Mouse (Mus musculus) common myeloid progenitor, adult 5-6 weeks (primary cell): Measurements from ENCODE around the gene Vcan. TPM values are rescaled to one million over a fixed set of nuclear protein-coding genes. Genes with fewer than 3 reads are reported as not detected.

Experiments used
- ATAC-seq: replicated peaks from 2 replicates; pipeline ENCODE4 v1.8.0; 2016; ENCODE audit warnings: low read depth, mild to moderate bottlenecking, moderate TSS enrichment, inconsistent platforms; ENCODE audit not compliant: poor library complexity, severe bottlenecking
- total RNA-seq: library from RNA; stranded (forward); fragments of 200-1000, 187-1606 nt; gene quantifications from 2 replicates; pipeline ENCODE4 v1.2.3, GENCODE M21; 2017

Vcan gene
- total RNA-seq, 1 experiment from 2014 or later = 0.18 TPM

GRCm38 (mm10) chr13:89735111-89735510, 7.2 kb downstream of the Vcan start:
- no peak for ATAC-seq

GRCm38 (mm10) chr13:89726492-89726891, 15.8 kb downstream of the Vcan start:
- ATAC-seq = no peak

GRCm38 (mm10) chr13:89720497-89720896, 21.8 kb downstream of the Vcan start:
- ATAC-seq = no peak

GRCm38 (mm10) chr13:89709497-89710201, 32.7 kb downstream of the Vcan start:
- no peak for ATAC-seq

DNA sequence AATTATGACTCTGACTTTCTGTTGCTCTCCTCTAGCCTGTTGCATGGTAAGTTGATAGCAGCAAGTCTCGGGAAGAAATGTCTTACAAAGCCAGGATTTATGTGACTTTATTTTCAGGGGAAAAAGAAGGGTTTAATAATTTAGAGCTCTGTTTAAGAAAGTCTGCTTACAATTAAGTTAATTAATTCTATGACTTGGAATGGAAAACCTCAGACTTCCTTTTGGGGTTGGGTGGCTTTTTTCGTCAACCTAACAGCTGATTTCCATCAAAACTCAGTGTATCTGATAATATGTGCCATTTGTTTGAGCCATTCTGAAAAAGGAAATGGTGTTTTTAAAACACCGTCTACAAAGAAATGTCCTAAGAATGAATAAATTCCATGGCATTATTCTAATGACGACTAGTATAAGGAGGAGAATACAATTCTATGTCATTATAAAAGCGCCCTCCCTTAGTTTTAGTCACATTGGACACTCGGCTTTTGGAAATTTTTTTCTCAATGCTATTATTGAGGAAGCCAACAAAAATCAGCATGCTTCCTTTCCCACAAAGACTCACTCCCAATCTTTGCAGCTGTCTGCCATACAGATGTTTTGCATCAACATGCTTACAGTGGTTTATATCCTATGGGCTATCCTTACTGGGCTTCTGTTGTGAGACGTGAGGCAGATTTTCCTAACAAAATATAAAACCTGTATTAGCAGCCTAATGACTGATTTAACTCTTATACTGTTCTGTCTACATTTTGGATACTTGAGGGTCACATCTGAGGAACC, 34.0 kb downstream of the Vcan start:
- ATAC-seq = no peak

DNA sequence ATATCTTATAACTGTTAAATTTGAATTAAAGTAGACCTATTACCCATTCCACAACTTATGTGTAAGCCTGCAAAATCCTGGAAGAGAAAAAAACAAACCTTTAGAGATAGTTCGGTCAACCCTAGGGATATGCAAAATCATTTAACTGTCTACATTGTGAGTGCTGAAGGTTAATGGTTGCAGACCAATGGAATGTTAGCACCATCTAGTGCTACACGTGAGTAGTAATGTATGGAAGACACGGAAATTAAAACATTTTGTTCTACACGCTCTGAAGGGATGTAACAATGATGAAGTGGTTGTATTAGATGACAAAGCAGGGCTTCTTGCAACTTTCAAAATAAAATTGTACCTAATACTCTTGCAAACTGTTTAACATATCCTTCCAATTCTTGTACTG, 39.9 kb downstream of the Vcan start:
- no peak for ATAC-seq

DNA sequence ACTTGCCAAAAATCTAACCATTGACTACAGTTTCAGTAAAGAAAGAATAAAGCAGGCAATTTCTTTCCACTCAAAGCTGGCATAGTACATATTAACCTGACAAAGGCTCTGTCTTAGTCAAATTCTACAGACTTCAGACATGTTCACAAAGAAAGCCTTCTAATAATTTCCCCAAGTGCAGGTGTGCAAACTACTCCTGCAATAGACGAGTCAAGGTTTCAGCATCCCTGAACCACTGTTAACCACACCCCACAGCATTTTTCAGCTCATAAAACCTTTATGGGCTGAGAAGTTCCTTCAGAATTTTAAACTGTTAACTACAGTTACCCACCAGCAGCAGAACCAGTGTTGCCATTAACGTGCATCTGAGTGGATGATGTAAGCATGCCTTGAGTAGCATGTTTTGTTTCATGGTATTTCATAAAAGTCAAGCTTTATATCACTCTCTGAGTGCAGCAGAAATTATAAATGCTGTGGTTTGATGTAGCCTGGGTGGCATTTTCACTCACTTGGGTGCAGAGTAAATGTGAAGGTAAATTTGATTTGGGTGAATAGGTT, 42.2 kb downstream of the Vcan start:
- no peak for ATAC-seq

DNA sequence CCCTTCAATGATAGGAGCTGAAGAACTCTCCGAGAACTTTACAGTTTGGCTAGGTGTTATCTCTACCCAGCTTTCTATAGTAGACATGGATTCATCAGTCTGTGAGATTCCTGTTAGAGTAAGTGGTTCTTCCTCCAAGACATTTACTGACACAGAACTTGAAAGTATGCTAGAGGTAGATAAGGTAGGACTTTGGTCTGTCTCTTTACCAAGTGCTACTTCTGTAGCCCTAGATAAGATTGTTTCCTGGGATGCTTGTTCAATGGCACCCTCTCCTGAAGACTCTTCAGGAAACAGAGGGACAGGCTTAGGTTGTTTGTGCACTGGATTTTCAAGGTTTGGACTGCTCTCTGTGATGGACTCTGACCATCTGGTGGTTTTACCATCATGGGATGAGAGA, 49.7 kb downstream of the Vcan start:
- no peak for ATAC-seq

DNA sequence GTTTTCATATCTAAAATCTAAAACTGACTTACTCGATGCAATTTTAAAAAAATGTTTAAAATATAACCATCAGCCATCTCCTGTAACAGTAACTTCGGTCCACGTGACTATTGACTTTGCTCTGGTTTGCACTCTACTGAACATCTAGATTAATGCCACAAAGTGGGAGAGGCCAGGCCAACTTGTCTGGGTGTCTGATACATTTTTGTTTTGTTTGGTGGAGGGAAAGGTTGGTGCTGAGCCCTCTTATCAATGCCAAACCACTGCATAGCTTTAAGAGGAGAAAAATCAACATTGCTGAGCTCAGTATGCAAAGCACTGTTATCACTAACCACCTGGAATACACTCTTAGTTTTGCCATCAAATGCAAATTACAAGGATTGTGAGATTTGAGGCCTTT, 58.8 kb downstream of the Vcan start:
- ATAC-seq = no peak

GRCm38 (mm10) chr13:89682254-89682653, 60.1 kb downstream of the Vcan start:
- ATAC-seq = no peak

DNA sequence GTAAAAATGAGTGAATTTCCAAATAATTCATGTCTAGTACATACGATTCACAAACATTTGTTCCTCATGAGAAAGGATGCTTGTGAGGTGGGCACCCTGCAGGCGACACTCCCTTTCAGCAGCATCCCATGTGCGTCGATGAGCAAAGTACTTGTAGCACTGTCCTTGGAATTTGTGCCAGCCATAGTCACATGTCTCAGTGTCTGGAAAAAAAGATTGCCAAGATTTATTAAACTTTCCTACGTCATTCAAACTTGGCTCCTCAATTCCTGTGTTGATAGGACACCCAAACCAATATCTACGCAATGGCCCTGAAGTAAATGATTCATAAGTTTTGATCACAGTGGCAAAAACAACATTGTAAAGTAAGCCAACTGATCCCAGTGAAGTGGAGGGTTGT, 62.6 kb downstream of the Vcan start:
- no peak for ATAC-seq

- ATAC-seq = no peak
Observed at GRCm38 (mm10) chr13:89670505-89670904, 71.8 kb downstream of the Vcan start.

DNA sequence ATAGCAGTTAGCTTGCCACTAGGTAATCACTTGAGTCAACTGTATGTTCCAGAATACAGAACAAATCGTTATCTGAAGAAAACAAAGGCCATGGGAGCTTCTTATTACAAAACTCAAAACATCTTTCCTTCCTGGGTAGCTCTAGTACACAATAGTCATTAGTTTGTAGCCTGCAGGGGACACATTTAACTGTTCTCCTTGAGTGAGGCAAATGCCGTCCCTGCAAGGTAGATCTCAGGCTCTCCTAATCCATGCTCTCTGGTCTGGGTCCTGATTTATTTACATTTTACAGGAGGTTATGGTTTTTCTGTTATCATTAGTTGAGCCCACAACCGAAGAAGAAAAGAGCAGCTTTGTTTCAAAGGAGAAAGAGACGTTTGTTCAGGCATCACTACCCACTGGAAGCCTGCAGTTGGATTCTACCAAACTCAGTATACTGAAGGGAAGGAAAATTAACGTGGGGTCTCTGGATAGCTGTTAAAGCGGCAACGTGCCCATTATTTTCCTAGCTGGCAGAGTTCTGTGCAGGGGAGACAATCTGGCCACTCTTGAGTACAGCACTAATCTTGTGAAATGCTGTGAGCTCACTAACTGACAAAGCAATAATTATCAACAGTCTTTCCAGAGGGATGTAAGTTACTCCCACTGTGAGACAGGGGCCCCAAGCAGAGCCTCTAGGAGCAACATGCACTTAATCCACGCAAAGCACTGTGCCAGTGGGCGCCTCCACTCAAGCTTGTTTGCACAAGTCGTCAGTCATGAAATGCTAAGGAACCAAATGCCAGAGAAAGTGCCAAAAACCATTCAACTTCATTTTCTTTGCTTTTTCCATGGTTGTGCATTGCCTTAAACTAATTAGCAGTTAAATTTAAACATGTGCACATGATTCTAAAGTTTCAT, 73.1 kb downstream of the Vcan start:
- no peak for ATAC-seq

DNA sequence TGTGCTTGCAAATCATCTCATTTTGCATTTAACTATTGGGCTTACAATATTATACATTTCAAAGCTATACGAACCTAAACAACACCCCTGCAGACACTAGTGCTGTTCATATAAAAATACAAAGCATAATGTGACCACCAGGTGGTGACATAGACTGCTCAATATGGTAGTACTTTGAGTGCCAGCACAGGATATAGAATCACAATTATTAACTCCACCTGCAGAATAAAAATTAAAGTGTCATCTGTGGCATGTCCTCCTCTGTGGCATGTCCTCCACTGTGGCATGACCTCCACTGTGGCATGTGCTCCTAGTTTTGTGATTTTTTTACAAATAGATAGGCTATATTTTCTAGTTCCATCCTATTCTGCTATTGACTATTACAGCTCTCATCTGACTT, 74.2 kb downstream of the Vcan start:
- ATAC-seq = peak; percentile 98

GRCm38 (mm10) chr13:89661688-89662087, 80.6 kb downstream of the Vcan start:
- ATAC-seq = no peak

- ATAC-seq = no peak
Observed at GRCm38 (mm10) chr13:89657046-89657445, 85.3 kb downstream of the Vcan start.

DNA sequence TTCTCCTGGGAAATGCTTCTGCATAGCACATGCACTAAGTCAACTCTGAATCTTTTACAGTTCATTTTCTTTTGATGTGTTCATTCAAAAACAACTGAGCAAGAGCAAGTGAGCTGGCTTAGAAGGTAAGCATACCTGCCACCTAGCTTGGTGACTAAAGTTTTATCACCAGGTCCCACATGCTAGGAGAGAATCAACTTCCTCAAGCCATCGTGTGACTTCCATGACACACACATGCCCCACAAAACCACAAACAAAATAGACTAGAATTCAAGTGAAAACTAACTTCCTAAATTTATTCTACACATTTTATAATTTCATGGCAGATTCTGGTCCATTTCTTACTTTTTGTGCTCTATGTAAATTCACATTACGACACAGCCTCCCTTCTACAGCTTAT, 89.0 kb downstream of the Vcan start:
- ATAC-seq = peak; percentile 90

DNA sequence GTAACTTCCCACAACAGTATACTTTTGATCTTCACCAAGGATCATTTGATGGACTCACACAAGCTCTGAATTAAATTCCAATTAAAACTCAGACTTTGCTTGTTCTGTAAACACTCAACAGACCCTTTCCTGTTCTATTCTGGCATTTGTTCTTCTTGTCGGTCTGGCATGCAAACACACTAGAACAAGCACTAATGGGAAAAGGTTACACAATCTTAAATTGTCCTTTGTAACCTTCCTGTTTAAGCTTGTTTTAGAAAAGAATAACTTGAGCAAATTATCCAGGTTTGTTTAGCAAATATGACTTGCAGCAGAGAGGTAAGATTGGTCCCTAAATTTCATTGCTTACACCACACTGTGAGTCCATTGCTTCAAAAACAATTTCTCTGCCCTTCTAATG, 89.5 kb downstream of the Vcan start:
- ATAC-seq = no peak

DNA sequence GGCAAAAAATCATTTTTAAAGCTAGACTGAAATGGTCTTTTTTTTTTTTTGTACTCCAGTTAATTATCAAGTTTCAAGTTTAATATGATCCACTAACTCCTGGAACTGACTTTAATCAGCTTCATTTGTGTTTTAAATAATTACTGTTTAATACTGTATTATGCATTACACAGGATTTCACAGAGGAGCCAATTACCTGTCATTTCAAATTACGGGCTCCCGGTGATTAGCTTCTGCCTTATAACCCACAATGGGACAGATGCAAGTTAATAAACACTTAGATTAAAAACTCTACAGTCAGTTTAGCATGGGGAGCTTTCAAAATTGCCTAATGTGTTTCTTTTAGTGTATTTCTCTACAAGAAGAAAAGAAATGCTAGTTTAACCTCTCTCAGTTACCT, 96.7 kb downstream of the Vcan start:
- no peak for ATAC-seq

DNA sequence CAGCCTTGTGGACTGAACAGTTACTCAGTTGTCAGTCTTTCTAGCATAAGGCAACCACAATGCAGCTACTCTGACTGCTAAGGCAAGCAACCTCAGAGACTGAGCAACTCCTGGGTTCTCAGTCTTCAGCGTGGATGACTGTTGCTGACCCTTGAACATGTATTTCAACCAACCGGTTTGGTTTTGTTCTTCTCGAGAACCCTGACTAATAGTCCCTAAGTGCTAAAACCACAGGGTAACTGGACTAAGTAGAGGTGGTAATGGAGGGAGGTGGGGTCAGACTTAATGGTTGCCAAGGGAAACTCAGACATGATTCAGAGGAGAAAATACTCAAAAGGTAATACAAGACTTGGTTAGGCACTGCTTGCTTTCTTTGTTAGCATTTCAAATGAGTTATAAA, 105.3 kb downstream of the Vcan start:
- ATAC-seq = no peak
